Mouse (Mus musculus) kidney, embryonic 15.5 days (tissue): ENCODE data around the gene Kncn. TPM values are rescaled to one million over a fixed set of nuclear protein-coding genes. Genes with fewer than 3 reads are reported as not detected.

Experiments used
- ATAC-seq: fragments of 200-750 bp; cut with Nextera tagmentation; replicated peaks from 2 replicates; pipeline ENCODE4 v1.8.0; 2017; ENCODE audit warnings: moderate TSS enrichment; ENCODE audit not compliant: low FRiP score
- H3K27ac ChIP-seq: fragments of 300-500 bp; sonication (generic); 2 replicates; pipeline ENCODE4 v1.5.1; 2015; ENCODE audit warnings: mild to moderate bottlenecking, inconsistent platforms
- H3K27me3 ChIP-seq: fragments of 300-500 bp; sonication (generic); 2 replicates; pipeline ENCODE4 v1.6.1; 2015; ENCODE audit warnings: inconsistent platforms
- H3K36me3 ChIP-seq: fragments of 300-500 bp; sonication (generic); 2 replicates; pipeline ENCODE4 v1.6.1; 2015; ENCODE audit warnings: inconsistent platforms
- H3K4me1 ChIP-seq: fragments of 300-500 bp; sonication (generic); 2 replicates; pipeline ENCODE4 v1.6.1; 2015; ENCODE audit warnings: inconsistent platforms
- H3K4me2 ChIP-seq: fragments of 300-500 bp; sonication (generic); 2 replicates; pipeline ENCODE4 v1.6.1; 2015; ENCODE audit warnings: moderate library complexity, mild to moderate bottlenecking, inconsistent platforms
- H3K4me3 ChIP-seq: fragments of 300-500 bp; sonication (generic); replicated peaks from 2 replicates; pipeline ENCODE4 v1.5.1; 2015; ENCODE audit warnings: mild to moderate bottlenecking, inconsistent platforms
- H3K9ac ChIP-seq: fragments of 300-500 bp; sonication (generic); 2 replicates; pipeline ENCODE4 v1.6.1; 2015; ENCODE audit warnings: mild to moderate bottlenecking, inconsistent platforms
- H3K9me3 ChIP-seq: fragments of 300-500 bp; sonication (generic); replicated peaks from 2 replicates; pipeline ENCODE4 v1.6.1; 2016; ENCODE audit warnings: inconsistent platforms
- WGBS: fragments of 180-500 bp; shearing (Covaris S2); methylation state at CpG from one replicate; pipeline ENCODE4 v1.1.7; 2015; ENCODE audit warnings: mixed read lengths; 5-methylcytosine and 5-hydroxymethylcytosine counted together
- polyA plus RNA-seq: library from polyadenylated mRNA; unstranded; fragments of >200 nt; fragmentation: Nextera tagmentation; extraction: Ambion mirVana; gene quantifications from 2 replicates; pipeline ENCODE4 v1.2.1, GENCODE M21; 2015

The Kncn gene
- polyA plus RNA-seq, 1 experiment from 2014 or later = 0.08 TPM

- Histone ChIP-seq H3K9me3 (no peaks in the 10 kb centered on the region), H3K4me3 (no peak overlapping the region), H3K9ac (no peak overlapping the region), H3K36me3 (no peaks in the 10 kb centered on the region), H3K27me3 (0 out of 2 replicates have a peak, but pooled peaks cover 18% of the 10 kb centered on the region), H3K4me2 (no peak overlapping the region), H3K27ac (no peak overlapping the region), H3K4me1 (peaks cover 9% of the 10 kb centered on the region)
- ATAC-seq = no peak
- WGBS = 53% methylated on average over 4 of the region's 4 CpGs
Observed at GRCm38 (mm10) chr4:115882195-115882594, 2.0 kb upstream of the Kncn start.

- H3K4me1 ChIP-seq = peaks cover 10% of the 10 kb centered on the region
- 71% methylated on average over 3 of the region's 3 CpGs for WGBS
- peaks cover 26% of the 10 kb centered on the region for H3K27me3 ChIP-seq
- no peak overlapping the region for H3K27ac ChIP-seq
- no peaks in the 10 kb centered on the region for H3K9me3 ChIP-seq
- no peak for ATAC-seq
- no peak overlapping the region for H3K9ac ChIP-seq
- no peaks in the 10 kb centered on the region for H3K36me3 ChIP-seq
- H3K4me3 ChIP-seq = no peak overlapping the region
- no peak overlapping the region for H3K4me2 ChIP-seq
Observed at GRCm38 (mm10) chr4:115885846-115886245, 1.6 kb downstream of the Kncn start.

GRCm38 (mm10) chr4:115886875-115887274 lies 2.7 kb downstream of the Kncn start:
- no peak overlapping the region for H3K4me2 ChIP-seq
- no peaks in the 10 kb centered on the region for H3K9me3 ChIP-seq
- no peak for ATAC-seq
- WGBS = 13% methylated on average over 1 of the region's 1 CpGs
- H3K9ac ChIP-seq = no peak overlapping the region
- H3K4me3 ChIP-seq = no peak overlapping the region
- H3K36me3 ChIP-seq = no peaks in the 10 kb centered on the region
- H3K27me3 ChIP-seq = peaks cover 37% of the 10 kb centered on the region
- no peak overlapping the region for H3K27ac ChIP-seq
- peaks cover 11% of the 10 kb centered on the region for H3K4me1 ChIP-seq

- H3K4me2 ChIP-seq = peak overlapping the region; percentile 70
- ATAC-seq = peak; percentile 38; the same call in 1 of the 2 replicates
- H3K4me1 ChIP-seq = peaks cover 11% of the 10 kb centered on the region
- peaks cover 51% of the 10 kb centered on the region for H3K27me3 ChIP-seq
- H3K36me3 ChIP-seq = no peaks in the 10 kb centered on the region
- peak overlapping the region; percentile 36 for H3K4me3 ChIP-seq
- H3K9me3 ChIP-seq = no peaks in the 10 kb centered on the region
- H3K27ac ChIP-seq = no peak overlapping the region
- WGBS = 7% methylated on average over 6 of the region's 6 CpGs
- no peak overlapping the region for H3K9ac ChIP-seq
Observed at GRCm38 (mm10) chr4:115890066-115890465, 5.9 kb downstream of the Kncn start.

- no peaks in the 10 kb centered on the region for H3K36me3 ChIP-seq
- no peaks in the 10 kb centered on the region for H3K9me3 ChIP-seq
- peak within 1 kb of the TSS; percentile 36 for H3K4me3 ChIP-seq
- H3K27ac ChIP-seq = no peak within 1 kb of the TSS
- under 1% methylated on average over 31 of the region's 31 CpGs for WGBS
- ATAC-seq = 0 out of 2 replicates have a peak, but pooled peaks have one; percentile 49
- H3K9ac ChIP-seq = no peak within 1 kb of the TSS
- peak within 1 kb of the TSS; percentile 70 for H3K4me2 ChIP-seq
- H3K4me1 ChIP-seq = peaks cover 11% of the 10 kb centered on the region
- peaks cover 56% of the 10 kb centered on the region for H3K27me3 ChIP-seq
Observed at GRCm38 (mm10) chr4:115890553-115890952, 6.4 kb downstream of the Kncn start, which contains the start of gene 6430628N08Rik. Gene 6430628N08Rik (plus strand): TSS chr4:115890665.

- Histone ChIP-seq H3K9ac (no peak overlapping the region), H3K4me2 (no peak overlapping the region), H3K36me3 (no peaks in the 10 kb centered on the region), H3K4me1 (peaks cover 20% of the 10 kb centered on the region), H3K27me3 (peaks cover 81% of the 10 kb centered on the region), H3K9me3 (no peaks in the 10 kb centered on the region), H3K4me3 (no peak overlapping the region), H3K27ac (no peak overlapping the region)
- no peak for ATAC-seq
- 23% methylated on average over 3 of the region's 3 CpGs for WGBS
Observed at GRCm38 (mm10) chr4:115894281-115894680, 10.1 kb downstream of the Kncn start.

- peak overlapping the region; percentile 46 for H3K4me3 ChIP-seq
- no peaks in the 10 kb centered on the region for H3K36me3 ChIP-seq
- H3K27ac ChIP-seq = no peak overlapping the region
- H3K9me3 ChIP-seq = no peaks in the 10 kb centered on the region
- under 1% methylated on average over 56 of the region's 56 CpGs for WGBS
- peaks cover 9% of the 10 kb centered on the region for H3K4me1 ChIP-seq
- H3K4me2 ChIP-seq = peak overlapping the region; percentile 89
- peak; percentile 61 for ATAC-seq
- peaks cover 81% of the 10 kb centered on the region for H3K27me3 ChIP-seq
- H3K9ac ChIP-seq = peak overlapping the region; percentile 29
Observed at GRCm38 (mm10) chr4:115897901-115898631, 13.9 kb downstream of the Kncn start.

GRCm38 (mm10) chr4:115902816-115903215 lies 18.6 kb downstream of the Kncn start:
- H3K27me3 ChIP-seq = peaks cover 94% of the 10 kb centered on the region
- H3K36me3 ChIP-seq = no peaks in the 10 kb centered on the region
- no peak overlapping the region for H3K4me3 ChIP-seq
- no peak overlapping the region for H3K9ac ChIP-seq
- H3K9me3 ChIP-seq = no peaks in the 10 kb centered on the region
- WGBS = 19% methylated on average over 5 of the region's 5 CpGs
- ATAC-seq = no peak
- no peak overlapping the region for H3K4me2 ChIP-seq
- peaks cover 11% of the 10 kb centered on the region for H3K4me1 ChIP-seq
- H3K27ac ChIP-seq = no peak overlapping the region

- Histone ChIP-seq H3K4me2 (no peak overlapping the region), H3K4me3 (no peak overlapping the region), H3K27me3 (peaks cover 94% of the 10 kb centered on the region), H3K36me3 (no peaks in the 10 kb centered on the region), H3K4me1 (0 out of 2 replicates have a peak, but pooled peaks cover 6% of the 10 kb centered on the region), H3K9ac (no peak overlapping the region), H3K27ac (no peak overlapping the region), H3K9me3 (no peaks in the 10 kb centered on the region)
- WGBS = 2% methylated on average over 12 of the region's 12 CpGs
- ATAC-seq = peak; percentile 72
Observed at GRCm38 (mm10) chr4:115904375-115904774, 20.2 kb downstream of the Kncn start.

- H3K36me3 ChIP-seq = no peaks in the 10 kb centered on the region
- H3K4me3 ChIP-seq = no peak overlapping the region
- H3K4me2 ChIP-seq = no peak overlapping the region
- ATAC-seq = no peak
- H3K27ac ChIP-seq = no peak overlapping the region
- 16% methylated on average over 7 of the region's 7 CpGs for WGBS
- H3K9me3 ChIP-seq = no peaks in the 10 kb centered on the region
- 0 out of 2 replicates have a peak, but pooled peaks cover 6% of the 10 kb centered on the region for H3K4me1 ChIP-seq
- no peak overlapping the region for H3K9ac ChIP-seq
- H3K27me3 ChIP-seq = peaks cover 90% of the 10 kb centered on the region
Observed at GRCm38 (mm10) chr4:115905701-115906100, 21.5 kb downstream of the Kncn start.

- Histone ChIP-seq H3K36me3 (no peaks in the 10 kb centered on the region), H3K9ac (no peak overlapping the region), H3K27ac (no peak overlapping the region), H3K9me3 (no peaks in the 10 kb centered on the region), H3K4me1 (peaks cover 9% of the 10 kb centered on the region; the same call in 1 of the 2 replicates), H3K4me2 (no peak overlapping the region), H3K27me3 (peaks cover 90% of the 10 kb centered on the region), H3K4me3 (no peak overlapping the region)
- WGBS = 81% methylated on average over 3 of the region's 3 CpGs
- ATAC-seq = no peak
Observed at GRCm38 (mm10) chr4:115906791-115907190, 22.6 kb downstream of the Kncn start.

- WGBS = 69% methylated on average over 1 of the region's 1 CpGs
- Histone ChIP-seq H3K27me3 (peaks cover 93% of the 10 kb centered on the region), H3K9ac (no peak overlapping the region), H3K4me1 (peaks cover 10% of the 10 kb centered on the region; the same call in 1 of the 2 replicates), H3K27ac (no peak overlapping the region), H3K4me3 (no peak overlapping the region), H3K9me3 (no peaks in the 10 kb centered on the region), H3K4me2 (no peak overlapping the region), H3K36me3 (no peaks in the 10 kb centered on the region)
- no peak for ATAC-seq
Observed at GRCm38 (mm10) chr4:115907994-115908393, 23.8 kb downstream of the Kncn start.
